Mouse (Mus musculus) spleen, postnatal 10 days (tissue): ENCODE results near the gene Col15a1.

Source experiments
- DNase-seq, 2 experiments: peaks; one replicate each; pipeline ENCODE4 v3.0.0; 2021 to 2022; ENCODE audit warnings: low spot score in 2 of 2

Col15a1 gene

GRCm38 (mm10) chr4:47272452-47273130 lies 64.6 kb downstream of the Col15a1 start:
- no peak for DNase-seq

DNA sequence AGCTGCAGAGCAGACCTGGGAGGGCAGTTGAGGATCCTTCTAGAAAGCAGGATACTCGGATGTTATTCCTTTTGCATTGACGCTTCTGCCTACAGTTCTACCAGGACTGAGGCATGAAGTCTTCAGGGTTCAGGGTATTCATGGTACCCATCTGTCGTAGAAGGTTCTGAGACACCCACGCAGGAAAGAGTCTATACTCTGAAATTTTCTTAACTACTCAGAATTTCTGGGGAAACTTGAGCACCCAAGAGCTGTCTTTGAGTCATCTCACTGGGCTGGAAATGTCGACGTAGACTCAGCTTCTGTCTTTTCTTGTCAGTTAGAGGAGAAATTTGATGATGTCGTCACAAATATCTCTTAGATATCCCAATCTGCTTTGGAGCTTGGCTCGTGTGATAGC lies 65.8 kb downstream of the Col15a1 start:
- DNase-seq: no peak

- DNase-seq: no peak
Measured at GRCm38 (mm10) chr4:47274911-47275310, 67.0 kb downstream of the Col15a1 start.

DNA sequence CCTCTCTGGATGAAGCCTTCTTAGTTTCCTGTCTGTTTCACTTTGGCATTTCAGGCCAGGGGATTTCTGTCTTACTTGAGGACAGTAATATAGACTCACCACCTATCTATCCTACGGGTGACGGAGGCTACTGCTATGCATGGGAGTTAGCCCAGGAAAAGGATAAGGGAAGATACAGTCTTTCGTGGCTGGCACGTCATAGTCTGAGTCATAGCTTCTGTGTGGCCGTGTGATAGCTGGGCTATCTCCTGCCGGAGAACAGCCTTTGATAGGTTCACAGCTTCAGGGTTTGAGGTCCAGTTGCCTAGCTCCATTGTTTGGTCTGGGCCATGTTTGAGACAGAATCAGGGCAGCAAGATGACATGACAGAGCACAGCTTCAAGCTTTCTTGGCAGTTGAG lies 70.4 kb downstream of the Col15a1 start:
- no peak for DNase-seq

- DNase-seq: no peak
Measured at GRCm38 (mm10) chr4:47279085-47279707, 71.2 kb downstream of the Col15a1 start.

- no peak for DNase-seq
Measured at GRCm38 (mm10) chr4:47280126-47280525, 72.2 kb downstream of the Col15a1 start.

GRCm38 (mm10) chr4:47281920-47282682 lies 74.1 kb downstream of the Col15a1 start:
- DNase-seq: no peak

GRCm38 (mm10) chr4:47284311-47284710 lies 76.3 kb downstream of the Col15a1 start:
- DNase-seq: no peak

DNA sequence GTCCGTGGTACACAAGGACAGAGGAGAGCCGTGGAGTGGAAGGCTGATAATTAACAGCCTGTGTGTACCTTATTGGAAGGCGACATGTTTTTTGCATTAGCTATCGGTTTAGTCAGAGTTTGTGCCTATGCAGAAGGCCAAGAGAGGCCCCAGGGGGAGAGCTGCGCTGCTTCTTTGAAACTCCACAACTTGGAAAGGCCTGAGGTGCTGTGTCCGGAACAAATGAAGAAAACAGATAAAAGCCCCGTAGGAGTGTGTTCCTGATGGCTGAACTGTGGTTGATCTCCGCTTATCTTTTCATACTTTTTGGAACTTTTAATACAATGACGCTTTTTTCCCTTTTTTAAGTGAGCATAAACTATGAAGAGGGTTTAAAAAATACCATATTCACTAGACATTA lies 76.9 kb downstream of the Col15a1 start:
- no peak for DNase-seq

DNA sequence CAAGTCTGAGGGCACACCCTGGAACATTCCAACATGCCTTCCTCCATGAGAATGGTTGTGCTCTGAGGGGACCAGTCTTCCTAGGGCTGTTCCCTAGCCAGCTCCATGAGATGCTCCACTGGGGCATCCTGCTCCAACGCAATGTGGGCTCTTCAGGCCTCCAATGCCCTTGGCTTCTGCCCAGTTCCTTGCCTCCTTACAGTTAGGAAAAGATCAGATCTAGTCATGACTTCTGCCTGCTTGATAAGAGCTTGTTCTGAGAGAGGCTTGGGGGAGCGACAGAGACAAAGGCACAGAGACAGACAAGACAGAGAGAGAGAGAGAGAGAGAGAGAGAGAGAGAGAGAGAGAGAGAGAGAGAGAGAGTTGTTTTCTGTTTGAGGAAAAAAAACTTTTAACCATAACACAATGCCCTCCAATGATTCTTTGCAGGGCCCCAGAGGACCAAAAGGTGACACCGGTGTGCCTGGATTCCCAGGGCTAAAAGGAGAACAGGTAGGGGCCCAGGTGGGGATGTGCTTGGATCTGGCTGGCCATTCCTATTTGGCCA lies 78.7 kb downstream of the Col15a1 start:
- DNase-seq: no peak

- no peak for DNase-seq
Measured at GRCm38 (mm10) chr4:47287468-47287867, 79.5 kb downstream of the Col15a1 start.

GRCm38 (mm10) chr4:47288306-47288705 lies 80.3 kb downstream of the Col15a1 start:
- no peak for DNase-seq

GRCm38 (mm10) chr4:47289526-47289925 lies 81.6 kb downstream of the Col15a1 start:
- no peak for DNase-seq

- no peak for DNase-seq
Measured at GRCm38 (mm10) chr4:47290448-47290847, 82.5 kb downstream of the Col15a1 start.

DNA sequence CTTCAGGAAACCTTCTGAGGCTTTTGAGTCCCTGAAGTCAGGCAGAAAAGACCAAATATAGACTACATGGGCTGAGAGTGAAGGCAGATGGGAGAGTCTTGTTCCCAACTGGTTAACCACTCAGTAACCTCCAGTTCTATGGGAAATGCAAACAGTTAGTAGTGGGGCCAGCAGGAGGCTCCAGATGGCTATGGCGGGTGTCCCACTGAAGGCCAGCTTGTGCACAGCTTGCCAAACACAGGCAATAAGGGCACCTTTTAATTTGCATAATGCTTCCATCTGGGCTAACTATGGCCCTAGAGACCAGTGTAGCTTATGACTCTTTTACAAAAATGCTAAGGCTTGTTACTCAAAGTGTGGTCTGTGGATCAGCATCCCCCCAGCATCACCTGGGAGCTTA lies 83.1 kb downstream of the Col15a1 start:
- DNase-seq: no peak

- peak in 1 of 2 experiments; percentile 12 for DNase-seq
Measured at GRCm38 (mm10) chr4:47292956-47293355, 85.0 kb downstream of the Col15a1 start.

DNA sequence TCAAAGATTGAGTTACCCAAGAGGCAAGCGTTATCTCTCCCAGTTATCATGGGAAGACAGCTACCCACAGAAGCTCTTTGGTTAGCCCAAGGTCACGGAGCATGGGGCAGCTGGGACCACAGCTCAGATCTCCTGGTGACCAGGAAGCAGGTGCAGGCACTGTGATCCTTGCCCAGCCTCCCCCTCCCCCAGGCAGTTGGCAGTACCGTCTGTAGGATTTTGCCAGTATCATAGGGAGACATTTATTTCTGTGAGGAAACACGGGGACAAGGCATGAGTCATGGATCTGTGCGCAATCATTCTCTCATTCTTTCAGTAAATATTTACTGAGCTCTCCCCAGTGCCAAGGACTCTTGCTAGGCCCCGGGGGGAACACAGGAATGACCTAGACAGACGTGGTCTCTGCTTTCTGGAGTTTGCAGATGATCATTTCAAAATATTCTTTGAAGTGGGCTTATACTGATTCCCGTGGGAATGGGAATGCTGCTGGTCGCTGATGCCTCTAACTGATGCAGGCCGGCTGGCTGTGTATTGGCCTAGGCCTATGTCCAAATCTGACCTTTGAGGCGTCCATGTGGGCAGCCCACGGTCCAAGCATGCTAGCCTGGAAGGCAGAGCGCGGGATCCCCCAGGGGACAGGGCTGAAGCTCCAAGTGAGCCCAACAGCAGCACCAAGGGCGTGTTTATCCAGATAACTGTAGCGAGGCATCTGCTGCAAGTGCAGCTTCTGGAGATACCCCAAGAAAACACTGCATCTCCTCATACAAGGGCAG lies 86.0 kb downstream of the Col15a1 start:
- peak; percentile 52 to 54 for DNase-seq

GRCm38 (mm10) chr4:47294544-47295070 lies 86.6 kb downstream of the Col15a1 start:
- DNase-seq: no peak

GRCm38 (mm10) chr4:47295547-47295946 lies 87.6 kb downstream of the Col15a1 start:
- DNase-seq: no peak

DNA sequence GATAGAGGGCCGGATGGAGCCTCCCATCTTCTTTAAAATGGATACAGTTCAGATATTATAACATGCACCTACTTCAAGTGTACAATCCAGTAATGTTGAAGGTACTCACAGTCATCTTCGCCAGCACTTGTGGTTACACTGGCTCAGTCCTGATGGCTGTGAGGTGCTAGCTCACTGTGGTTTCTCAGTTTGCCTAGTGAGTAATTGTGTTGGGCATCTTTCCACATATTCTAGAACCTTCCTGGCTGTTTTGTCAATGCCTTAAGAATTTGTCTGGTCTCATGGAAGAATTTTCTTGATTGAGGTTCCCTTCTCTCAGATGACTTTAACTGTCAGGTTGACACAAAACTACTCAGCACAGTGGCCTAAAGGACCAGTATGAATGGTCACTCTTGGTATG lies 92.7 kb downstream of the Col15a1 start:
- no peak for DNase-seq

GRCm38 (mm10) chr4:47302610-47303009 lies 94.6 kb downstream of the Col15a1 start:
- DNase-seq: no peak
